16 mouse cellular contexts compared by ENCODE assay signal in genomic region chr16:77409168-77409567, GRCm38 (mm10).
"Had no signal": no experiment of that assay in that cellular context is flagged by ENCODE, and none has a peak within 500 bp of the region (broad histone marks: within the 10 kb centered on the region; RNA-seq: fewer than 3 reads in every experiment).

No protein-coding gene starts in this region.

- DNase-seq: kidney, adult 2 months; kidney, postnatal 14 days; layer of hippocampus, adult 9-11 months; layer of hippocampus, postnatal 36 days; lung, embryonic 14.5 days; lung, postnatal 10 days; lung, postnatal 4 days; right cerebral cortex, adult 18-20 months; right cerebral cortex, postnatal 25 days; thymus, adult 18-20 months; thymus, postnatal 14 days had no signal

- H3K27ac ChIP-seq: kidney, embryonic 15.5 days; limb, embryonic 15.5 days; liver, embryonic 12.5 days; stomach, postnatal 0 days had no signal

- ATAC-seq: intestine, embryonic 16.5 days; liver, embryonic 12.5 days had no signal

- H3K4me3 ChIP-seq: kidney, embryonic 15.5 days; limb, embryonic 15.5 days; liver, embryonic 12.5 days had no signal

- H3K4me2 ChIP-seq: kidney, embryonic 15.5 days; limb, embryonic 15.5 days; liver, embryonic 12.5 days; lung, embryonic 14.5 days had no signal

- H3K36me3 ChIP-seq: kidney, embryonic 15.5 days; limb, embryonic 15.5 days; liver, embryonic 12.5 days had no signal

- H3K9me3 ChIP-seq: kidney, embryonic 15.5 days; limb, embryonic 15.5 days; liver, embryonic 12.5 days had no signal

- H3K4me1 ChIP-seq: liver, embryonic 12.5 days had no signal

- H3K27me3 ChIP-seq: kidney, embryonic 15.5 days; limb, embryonic 15.5 days; liver, embryonic 12.5 days had no signal

- H3K9ac ChIP-seq: kidney, embryonic 15.5 days; limb, embryonic 15.5 days; liver, embryonic 12.5 days; lung, embryonic 14.5 days had no signal
